Mouse (Mus musculus) liver, embryonic 14.5 days (tissue): ENCODE measurements at regions not wholly inside any gene's neighbourhood (a gene's known extent, or its start where the extent isn't known, plus 50 kb on each side); places are given as distances from the start of the nearest gene placed in this dataset.
A peak's percentile ranks its signal among the peaks of the same experiment; 100 is the strongest.

Experiments
- ATAC-seq: fragments of 200-750 bp; cut with Nextera tagmentation; 2 replicates; pipeline ENCODE4 v1.8.0; 2017; ENCODE audit warnings: moderate number of reproducible peaks, mild to moderate bottlenecking, moderate library complexity; ENCODE audit not compliant: insufficient read depth
- DNase-seq, 3 experiments: peaks; one replicate each; pipeline ENCODE4 v3.0.0-alpha.2; 2012 to 2013; ENCODE audit warnings: low read depth in 3 of 3, low spot score in 3 of 3
- H3K27ac ChIP-seq: fragments of 300-500 bp; sonication (generic); 2 replicates; pipeline ENCODE4 v1.5.1; 2014; ENCODE audit warnings: moderate library complexity, mild to moderate bottlenecking, control low read depth, inconsistent platforms
- H3K27me3 ChIP-seq: fragments of 300-500 bp; sonication (generic); 2 replicates; pipeline ENCODE4 v1.6.1; 2014; ENCODE audit warnings: mild to moderate bottlenecking, low read length, moderate library complexity; ENCODE audit not compliant: control insufficient read depth, insufficient read depth
- H3K36me3 ChIP-seq: fragments of 300-500 bp; sonication (generic); replicated peaks from 2 replicates; pipeline ENCODE4 v1.6.1; 2014; ENCODE audit warnings: low read depth; ENCODE audit not compliant: control insufficient read depth, insufficient read depth
- H3K4me1 ChIP-seq, 2 experiments: fragments of 200-500 bp in 1 of 2; fragments of 300-500 bp in 1 of 2; sonication (generic) in 1 of 2; replicated peaks; 2 replicates each; pipeline ENCODE4 v1.6.1; 2012 to 2014; ENCODE audit warnings: antibody characterized with exemption in 1 of 2, inconsistent platforms in 1 of 2, low read length in 1 of 2; ENCODE audit not compliant: control insufficient read depth in 2 of 2, insufficient read depth in 2 of 2
- H3K4me2 ChIP-seq: fragments of 300-500 bp; sonication (generic); 2 replicates; pipeline ENCODE4 v1.6.1; 2014; ENCODE audit warnings: low read depth, mild to moderate bottlenecking, control low read depth, moderate library complexity
- H3K4me3 ChIP-seq, 2 experiments: fragments of 200-500 bp in 1 of 2; fragments of 300-500 bp in 1 of 2; sonication (generic) in 1 of 2; 2 replicates each; pipeline ENCODE4 v1.5.1; 2012 to 2014; ENCODE audit warnings: low read depth in 2 of 2, low read length in 2 of 2, mild to moderate bottlenecking in 2 of 2, control low read depth in 1 of 2, inconsistent platforms in 1 of 2, moderate library complexity in 1 of 2; ENCODE audit not compliant: insufficient read depth in 1 of 2
- H3K9ac ChIP-seq: fragments of 300-500 bp; sonication (generic); replicated peaks from 2 replicates; pipeline ENCODE4 v1.6.1; 2014; ENCODE audit warnings: mild to moderate bottlenecking, control low read depth, moderate library complexity
- H3K9me3 ChIP-seq: fragments of 300-500 bp; sonication (generic); 2 replicates; pipeline ENCODE4 v1.6.1; 2016; ENCODE audit warnings: low read length, mixed read lengths; ENCODE audit not compliant: control insufficient read depth
- CTCF ChIP-seq: IDR thresholded peaks from 2 replicates; pipeline ENCODE4 v1.5.1; 2016; ENCODE audit warnings: antibody characterized with exemption, low read depth, control low read depth
- EP300 ChIP-seq: IDR thresholded peaks from 2 replicates; pipeline ENCODE4 v1.6.1; 2016; ENCODE audit warnings: antibody characterized with exemption, low read depth
- WGBS: fragments of 180-500 bp; shearing (Covaris S2); extraction: QIAGEN DNeasy Blood & Tissue Kit; methylation state at CpG from one replicate; pipeline ENCODE4 v1.1.7; 2014; ENCODE audit not compliant: insufficient replicate concordance; 5-methylcytosine and 5-hydroxymethylcytosine counted together

DNA sequence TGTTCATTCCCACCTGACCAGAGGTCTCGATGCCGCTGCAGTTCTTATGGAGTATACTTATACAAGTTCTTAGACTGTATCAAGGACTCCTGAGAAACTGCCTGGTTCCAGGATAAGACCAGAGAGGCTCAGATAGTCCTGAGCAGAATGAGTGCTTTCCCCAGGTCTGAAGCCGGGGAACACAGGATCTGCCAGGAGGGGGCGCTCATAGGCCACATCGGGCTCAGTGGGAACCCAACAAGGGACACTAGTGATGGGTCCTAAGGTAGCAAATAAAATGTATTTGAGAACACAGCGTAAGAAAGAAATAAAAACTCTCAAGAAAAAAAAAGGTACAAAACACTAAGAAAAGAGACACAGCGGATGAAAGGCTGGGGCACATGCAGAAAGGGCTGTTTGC, 454.0 kb upstream of the Zdhhc25 start:
- Histone ChIP-seq H3K27ac (no peak overlapping the region), H3K9ac (no peak overlapping the region), H3K9me3 (no peaks in the 10 kb centered on the region), H3K27me3 (no peaks in the 10 kb centered on the region), H3K4me3 (no peak overlapping the region), H3K36me3 (no peaks in the 10 kb centered on the region), H3K4me1 (no peaks in the 10 kb centered on the region), H3K4me2 (no peak overlapping the region)
- 38% methylated on average over 7 of the region's 7 CpGs for WGBS
- TF ChIP-seq EP300 (no peak), CTCF (peak; percentile 41; the same call in 1 of the 2 replicates)
- ATAC-seq (no peak), DNase-seq (no peak)

DNA sequence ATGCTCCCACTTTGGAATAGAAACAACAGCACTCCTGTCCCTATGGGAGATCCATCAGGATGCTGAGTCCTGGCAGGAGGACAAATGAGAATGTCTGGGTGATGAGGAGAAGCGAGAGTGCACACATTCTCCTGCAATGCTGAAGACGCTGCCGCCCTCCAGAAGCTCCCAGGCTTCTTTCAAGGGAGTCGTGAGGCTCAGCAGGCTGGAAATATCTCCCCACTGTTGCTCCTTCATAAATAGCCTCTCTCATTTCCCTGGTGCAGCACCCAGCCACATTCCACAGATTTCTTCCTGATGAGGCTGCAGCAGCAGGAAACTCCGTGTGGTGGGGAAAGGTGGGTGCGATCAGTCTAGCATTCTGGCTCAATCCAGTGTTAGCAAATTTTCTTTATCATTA, 448.9 kb upstream of the Zdhhc25 start:
- Histone ChIP-seq H3K27me3 (no peaks in the 10 kb centered on the region), H3K4me1 (no peaks in the 10 kb centered on the region), H3K4me2 (no peak overlapping the region), H3K4me3 (no peak overlapping the region), H3K36me3 (no peaks in the 10 kb centered on the region), H3K9ac (no peak overlapping the region), H3K27ac (no peak overlapping the region), H3K9me3 (no peaks in the 10 kb centered on the region)
- ATAC-seq (no peak), DNase-seq (no peak)
- TF ChIP-seq EP300: no peak
- no peak for TF ChIP-seq CTCF
- 62% methylated on average over 6 of the region's 6 CpGs for WGBS

DNA sequence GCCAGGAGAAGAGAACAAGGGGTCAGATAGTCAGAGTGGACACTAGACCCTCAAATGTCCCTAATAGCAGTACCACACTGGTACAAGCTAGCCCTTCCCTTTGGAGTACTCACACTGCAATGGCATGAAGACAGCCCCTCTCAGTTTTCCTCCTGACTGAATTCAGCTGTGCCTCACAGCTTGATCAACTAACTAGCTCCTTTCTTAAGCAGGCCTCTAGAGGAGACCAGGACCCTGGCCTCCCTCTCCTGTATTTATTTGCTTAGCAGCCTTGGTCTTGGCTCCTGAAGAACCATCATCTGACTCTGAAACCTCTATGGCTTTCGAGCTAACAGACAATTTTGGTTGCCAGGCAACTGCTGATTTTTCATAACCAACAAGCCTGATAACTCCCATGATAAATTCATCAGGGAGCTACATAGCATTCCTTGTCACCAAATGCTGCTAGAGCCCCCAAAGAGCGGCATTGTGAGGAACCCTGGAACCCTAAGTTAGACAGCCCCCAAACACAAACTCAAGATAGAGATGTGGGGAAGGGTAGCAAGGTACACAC, 440.4 kb upstream of the Zdhhc25 start:
- H3K36me3 ChIP-seq: no peaks in the 10 kb centered on the region
- WGBS: 33% methylated on average over 2 of the region's 2 CpGs
- H3K4me1 ChIP-seq: no peaks in the 10 kb centered on the region
- no peak overlapping the region for H3K4me3 ChIP-seq
- H3K9ac ChIP-seq: no peak overlapping the region
- no peak overlapping the region for H3K4me2 ChIP-seq
- no peak overlapping the region for H3K27ac ChIP-seq
- no peaks in the 10 kb centered on the region for H3K9me3 ChIP-seq
- DNase-seq (no peak), ATAC-seq (no peak)
- TF ChIP-seq EP300 (no peak), CTCF (no peak)
- H3K27me3 ChIP-seq: no peaks in the 10 kb centered on the region

DNA sequence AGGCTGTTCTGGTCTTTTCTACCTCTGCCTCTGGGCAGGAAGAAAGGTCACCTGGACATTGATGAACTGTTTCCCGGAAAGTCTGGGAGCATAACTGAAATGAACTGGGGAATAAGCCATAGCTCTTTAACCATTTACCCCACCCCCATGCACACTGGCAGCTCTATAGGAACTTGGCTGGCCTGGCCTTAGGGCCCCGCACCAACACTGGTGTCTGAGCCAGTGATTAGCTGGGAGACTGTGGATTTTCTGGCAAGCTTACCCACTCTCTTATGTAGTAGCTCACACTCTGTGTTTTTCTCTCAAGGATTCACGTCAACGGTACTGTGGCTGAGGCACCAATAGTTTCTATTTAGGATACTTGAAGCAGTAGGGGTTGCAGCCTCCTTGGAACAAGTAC, 439.8 kb upstream of the Zdhhc25 start:
- ATAC-seq: no peak
- TF ChIP-seq EP300: no peak
- no peak for TF ChIP-seq CTCF
- Histone ChIP-seq H3K36me3 (no peaks in the 10 kb centered on the region), H3K4me1 (no peaks in the 10 kb centered on the region), H3K9ac (no peak overlapping the region), H3K4me2 (no peak overlapping the region), H3K27me3 (no peaks in the 10 kb centered on the region), H3K9me3 (no peaks in the 10 kb centered on the region), H3K4me3 (no peak overlapping the region), H3K27ac (no peak overlapping the region)
- DNase-seq: no peak
- 55% methylated on average over 4 of the region's 4 CpGs for WGBS

DNA sequence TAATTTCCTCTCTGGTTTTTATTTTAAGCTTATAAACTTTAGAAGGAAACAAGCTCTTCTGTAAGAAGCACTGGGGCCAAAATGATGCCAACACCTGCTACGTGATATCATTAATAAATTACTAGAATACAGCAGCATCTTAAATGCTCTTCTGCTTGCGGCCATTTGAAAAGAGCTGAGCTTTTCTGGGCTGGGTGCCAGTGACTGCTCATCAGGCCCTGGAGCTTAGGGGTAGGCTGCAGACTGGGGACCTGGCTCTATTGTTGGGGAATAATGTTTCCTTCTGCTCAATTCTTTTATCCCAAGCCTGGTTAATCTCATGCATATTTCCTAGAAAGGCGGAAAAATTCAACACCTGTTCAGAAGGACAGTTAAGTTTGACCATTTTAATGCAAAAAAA, 436.7 kb upstream of the Zdhhc25 start:
- H3K36me3 ChIP-seq: no peaks in the 10 kb centered on the region
- no peak overlapping the region for H3K27ac ChIP-seq
- no peaks in the 10 kb centered on the region for H3K4me1 ChIP-seq
- H3K27me3 ChIP-seq: no peaks in the 10 kb centered on the region
- no peaks in the 10 kb centered on the region for H3K9me3 ChIP-seq
- H3K9ac ChIP-seq: no peak overlapping the region
- ATAC-seq: no peak
- no peak for DNase-seq
- no peak for TF ChIP-seq CTCF
- no peak for TF ChIP-seq EP300
- no peak overlapping the region for H3K4me2 ChIP-seq
- no peak overlapping the region for H3K4me3 ChIP-seq
- 57% methylated on average over 3 of the region's 3 CpGs for WGBS
